Mouse (Mus musculus): ENCODE results near the gene Psma6.
A peak's percentile ranks its signal among the peaks of the same experiment; 100 is the strongest.

Psma6 gene

GRCm38 (mm10) chr12:55463992-55464845 lies 80.2 kb downstream of the Psma6 start:
- peak in 1 of 2 experiments; percentile 43 for DNase-seq (ENCODE audit: low spot score in 2 of 2)

DNA sequence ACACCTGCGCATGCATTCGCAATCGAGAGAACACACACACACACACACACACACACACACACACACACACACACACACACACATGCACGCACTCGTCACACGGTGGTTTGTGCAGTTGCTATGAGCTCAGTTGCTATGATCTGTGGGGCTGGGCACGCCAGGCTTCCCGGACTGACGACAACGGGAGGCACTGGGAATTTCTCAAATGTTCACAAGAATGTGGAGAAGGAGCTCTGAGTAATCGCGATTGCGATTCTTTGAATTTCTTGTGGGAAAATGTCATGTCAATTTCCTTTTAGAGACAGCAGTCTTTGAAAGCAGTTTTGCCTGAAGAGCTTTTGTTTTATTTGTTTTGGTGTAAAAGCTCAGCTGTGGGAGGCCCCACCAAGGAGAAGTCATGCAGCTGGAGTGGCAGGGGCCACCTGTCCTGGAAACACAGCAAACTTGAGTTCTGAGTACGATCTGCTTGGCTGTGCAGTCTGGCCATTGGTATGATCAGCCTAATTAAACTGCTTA lies 80.9 kb downstream of the Psma6 start:
- DNase-seq (ENCODE audit: low spot score in 2 of 2): no peak

GRCm38 (mm10) chr12:55465401-55465983 lies 81.5 kb downstream of the Psma6 start:
- no peak for DNase-seq (ENCODE audit: low spot score in 2 of 2)

GRCm38 (mm10) chr12:55466088-55466701 lies 82.2 kb downstream of the Psma6 start:
- DNase-seq (ENCODE audit: low spot score in 2 of 2): no peak

DNA sequence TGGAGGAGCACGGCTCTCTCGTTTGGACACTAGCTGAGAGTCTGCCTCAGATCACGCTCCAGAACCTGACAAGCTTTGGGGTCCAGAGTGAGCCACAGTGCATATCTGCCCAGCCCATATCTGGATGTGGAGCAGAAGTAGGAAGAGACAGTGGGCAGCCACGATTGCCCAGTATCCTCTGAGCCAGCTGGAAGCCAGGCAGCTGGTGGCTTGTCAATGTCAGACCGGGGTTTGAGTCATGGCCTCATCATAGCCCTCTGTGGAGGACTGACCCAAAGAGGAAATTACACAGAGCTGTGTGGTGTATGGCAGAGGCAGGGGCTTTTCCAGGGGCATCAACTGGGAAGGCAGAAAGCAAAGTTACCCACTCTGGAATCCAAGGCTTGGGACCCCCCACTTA lies 82.8 kb downstream of the Psma6 start:
- no peak for DNase-seq (ENCODE audit: low spot score in 2 of 2)

- DNase-seq (ENCODE audit: low spot score in 2 of 2): no peak
Observed at GRCm38 (mm10) chr12:55467331-55468180, 83.5 kb downstream of the Psma6 start.
